ENCODE assay signal across 8 mouse cellular contexts in the genomic region with DNA sequence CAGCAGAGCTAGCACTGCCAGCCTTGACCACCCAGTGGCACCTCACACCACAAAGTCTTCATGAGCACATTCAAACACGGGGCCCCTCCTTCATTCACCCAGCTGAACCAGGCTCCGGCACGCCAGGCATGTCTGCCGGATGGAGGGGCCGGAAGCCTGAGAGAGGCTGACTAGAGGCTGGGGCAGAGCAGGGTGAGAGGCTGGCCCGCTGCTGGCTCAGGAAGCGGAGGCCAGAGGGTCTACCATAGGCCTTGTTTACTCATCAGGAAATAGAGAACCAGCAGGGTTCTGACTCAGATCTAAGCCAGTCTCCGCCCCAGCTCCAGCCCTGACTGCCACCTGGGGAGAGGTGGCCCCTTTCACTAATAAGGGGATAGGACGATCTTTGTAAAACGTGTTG. TPM values are rescaled to one million over a fixed set of nuclear protein-coding genes. Genes with fewer than 3 reads are reported as not detected.
DNase-seq lines count a peak whose midpoint lies in the region; ATAC-seq and TF ChIP-seq lines count a peak whose summit lies in the region.

No protein-coding gene starts in this region.

- H3K4me2 ChIP-seq in liver, embryonic 14.5 days (ENCODE audit: low read depth): peak overlapping the region; percentile 15; the same call in 1 of the 2 replicates
- peak overlapping the region; percentile 39 for H3K4me2 ChIP-seq in neural tube, embryonic 13.5 days

- peak; percentile 41 for DNase-seq in gastrocnemius, postnatal 25 days
- DNase-seq in gastrocnemius, adult 8-10 months (ENCODE audit: low spot score in 2 of 2): no peak
- DNase-seq in forelimb bud, embryonic 11.5 days (ENCODE audit: low read depth, low spot score): peak; percentile 53
- peak in 1 of 3 experiments; percentile 26 for DNase-seq in liver, embryonic 14.5 days (ENCODE audit: low read depth in 3 of 3, low spot score in 3 of 3)
- DNase-seq in cerebellum, adult 9-11 months: no peak

- H3K36me3 ChIP-seq in liver, embryonic 14.5 days (replicated peaks; ENCODE audit: control insufficient read depth, insufficient read depth, low read depth): no peaks in the 10 kb centered on the region
- no peaks in the 10 kb centered on the region for H3K36me3 ChIP-seq in neural tube, embryonic 13.5 days

- H3K9me3 ChIP-seq in liver, embryonic 14.5 days (ENCODE audit: control insufficient read depth, low read length): no peaks in the 10 kb centered on the region
- no peaks in the 10 kb centered on the region for H3K9me3 ChIP-seq in neural tube, embryonic 13.5 days

- ATAC-seq in inflammation-experienced regulatory T-cells, adult 6 months: peak; percentile 87
- peak; percentile 56 for ATAC-seq in liver, embryonic 14.5 days (ENCODE audit: insufficient read depth)
- no peak for ATAC-seq in neural tube, embryonic 13.5 days (ENCODE audit: low read depth)
- no peak for ATAC-seq in erythroid progenitor cell, adult 5-6 weeks (replicated peaks; ENCODE audit: low FRiP score, poor library complexity, severe bottlenecking)

- no peaks in the 10 kb centered on the region; the same call in none of the 2 replicates for H3K27me3 ChIP-seq in liver, embryonic 14.5 days (ENCODE audit: control insufficient read depth, insufficient read depth, low read length)
- peaks cover 52% of the 10 kb centered on the region for H3K27me3 ChIP-seq in neural tube, embryonic 13.5 days

- TF ChIP-seq EP300 in liver, embryonic 14.5 days (IDR thresholded peaks at IDR 0.05; ENCODE audit: low read depth): no peak

- no peak overlapping the region for H3K27ac ChIP-seq in liver, embryonic 14.5 days
- H3K27ac ChIP-seq in neural tube, embryonic 13.5 days (replicated peaks): peak overlapping the region; percentile 67

- 10% methylated on average over 10 of the region's 10 CpGs for WGBS in liver, embryonic 14.5 days (ENCODE audit: insufficient replicate concordance)
- 20% methylated on average over 10 of the region's 10 CpGs for WGBS in neural tube, embryonic 13.5 days

- no peak overlapping the region for H3K4me3 ChIP-seq in liver, embryonic 14.5 days (ENCODE audit: insufficient read depth in 1 of 2, low read depth in 2 of 2, low read length in 2 of 2)
- no peak overlapping the region for H3K4me3 ChIP-seq in neural tube, embryonic 13.5 days

- H3K9ac ChIP-seq in liver, embryonic 14.5 days (replicated peaks): no peak overlapping the region
- H3K9ac ChIP-seq in neural tube, embryonic 13.5 days: peak overlapping the region; percentile 49

- no peak for TF ChIP-seq CTCF in liver, embryonic 14.5 days (IDR thresholded peaks at IDR 0.05; ENCODE audit: low read depth)

- no peaks in the 10 kb centered on the region; a peak in 1 of 4 replicates for H3K4me1 ChIP-seq in liver, embryonic 14.5 days (replicated peaks; ENCODE audit: control insufficient read depth in 2 of 2, insufficient read depth in 2 of 2, low read length in 1 of 2)
- H3K4me1 ChIP-seq in neural tube, embryonic 13.5 days (replicated peaks): peaks cover 30% of the 10 kb centered on the region

RNA-seq across cellular contexts. Expression of a gene that starts 16.7 kb away (rescaled TPM):
- under 1 TPM in 1 of 2 experiments, not detected in 1; 0.35 TPM for total RNA-seq in gastrocnemius, postnatal 25 days (2021)
- under 1 TPM in 1 of 4 experiments, not detected in 3; 0.68 TPM for total RNA-seq in gastrocnemius, adult 8-10 months (2022)
- polyA plus RNA-seq in inflammation-experienced regulatory T-cells, adult 6 months (2017; shearing (Covaris generic)): 1 to 10 TPM in 2 of 3 experiments, under 1 TPM in 1; 0.82 to 1.1 (median 1.1) TPM
- polyA plus RNA-seq in liver, embryonic 14.5 days (2012; rRNA removed): 0.08 and 0.09 TPM in 2 replicates
- polyA plus RNA-seq in liver, embryonic 14.5 days (2014; fragmentation: Nextera tagmentation; extraction: Ambion mirVana): 0.24 and 0.29 TPM in 2 replicates
- 0.40 and 0.50 TPM in 2 replicates for polyA plus RNA-seq in neural tube, embryonic 13.5 days (2015; fragmentation: Nextera tagmentation; extraction: Ambion mirVana)
- total RNA-seq in erythroid progenitor cell, adult 5-6 weeks (2015; ENCODE audit: low replicate concordance): not detected in 2 replicates
- total RNA-seq in erythroid progenitor cell, adult 5-6 weeks (2017; ENCODE audit: low replicate concordance): not detected in 2 replicates

RNA-seq across cellular contexts. Expression of a gene that starts 29.9 kb away (rescaled TPM):
- under 1 TPM in 1 of 2 experiments, not detected in 1; 0.11 TPM for total RNA-seq in gastrocnemius, postnatal 25 days (2021)
- total RNA-seq in gastrocnemius, adult 8-10 months (2022): not detected
- under 1 TPM in 1 of 3 experiments, not detected in 2; 0.17 TPM for polyA plus RNA-seq in inflammation-experienced regulatory T-cells, adult 6 months (2017; shearing (Covaris generic))
- 0.08 and 0.10 TPM in 2 replicates for polyA plus RNA-seq in liver, embryonic 14.5 days (2012; rRNA removed)
- 0.04 and 0.14 TPM in 2 replicates for polyA plus RNA-seq in liver, embryonic 14.5 days (2014; fragmentation: Nextera tagmentation; extraction: Ambion mirVana)
- 219 and 314 TPM in 2 replicates for polyA plus RNA-seq in neural tube, embryonic 13.5 days (2015; fragmentation: Nextera tagmentation; extraction: Ambion mirVana)
- not detected in 2 replicates for total RNA-seq in erythroid progenitor cell, adult 5-6 weeks (2015; ENCODE audit: low replicate concordance)
- total RNA-seq in erythroid progenitor cell, adult 5-6 weeks (2017; ENCODE audit: low replicate concordance): not detected in 2 replicates

RNA-seq across cellular contexts. Expression of a gene that starts 31.7 kb away (rescaled TPM):
- total RNA-seq in gastrocnemius, postnatal 25 days (2021): under 1 TPM; 0.29 to 0.31 TPM
- not detected for total RNA-seq in gastrocnemius, adult 8-10 months (2022)
- polyA plus RNA-seq in inflammation-experienced regulatory T-cells, adult 6 months (2017; shearing (Covaris generic)): 1 to 10 TPM in 2 of 3 experiments, under 1 TPM in 1; 0.42 to 1.2 (median 1.1) TPM
- 0.02 TPM in 2 replicates for polyA plus RNA-seq in liver, embryonic 14.5 days (2012; rRNA removed)
- polyA plus RNA-seq in liver, embryonic 14.5 days (2014; fragmentation: Nextera tagmentation; extraction: Ambion mirVana): not detected in 2 replicates
- 3.4 and 5.4 TPM in 2 replicates for polyA plus RNA-seq in neural tube, embryonic 13.5 days (2015; fragmentation: Nextera tagmentation; extraction: Ambion mirVana)
- not detected in 2 replicates for total RNA-seq in erythroid progenitor cell, adult 5-6 weeks (2015; ENCODE audit: low replicate concordance)
- not detected in 2 replicates for total RNA-seq in erythroid progenitor cell, adult 5-6 weeks (2017; ENCODE audit: low replicate concordance)

RNA-seq across cellular contexts. Expression of a gene that starts 59.0 kb away (rescaled TPM):
- 10 to 100 TPM in 1 of 2 experiments, 1 to 10 TPM in 1; 6.0 to 11.0 TPM for total RNA-seq in gastrocnemius, postnatal 25 days (2021)
- total RNA-seq in gastrocnemius, adult 8-10 months (2022): 1 to 10 TPM; 3.2 to 7.1 (median 5.1) TPM
- 100 to 1,000 TPM in 1 of 3 experiments, 10 to 100 TPM in 2; 65.9 to 108 (median 76.0) TPM for polyA plus RNA-seq in inflammation-experienced regulatory T-cells, adult 6 months (2017; shearing (Covaris generic))
- 5.4 and 6.9 TPM in 2 replicates for polyA plus RNA-seq in liver, embryonic 14.5 days (2012; rRNA removed)
- polyA plus RNA-seq in liver, embryonic 14.5 days (2014; fragmentation: Nextera tagmentation; extraction: Ambion mirVana): 3.8 and 4.5 TPM in 2 replicates
- polyA plus RNA-seq in neural tube, embryonic 13.5 days (2015; fragmentation: Nextera tagmentation; extraction: Ambion mirVana): 13.1 and 13.3 TPM in 2 replicates
- total RNA-seq in erythroid progenitor cell, adult 5-6 weeks (2015; ENCODE audit: low replicate concordance): 1.3 TPM in 1 of 2 replicates, not detected in the other
- 0.98 and 1.0 TPM in 2 replicates for total RNA-seq in erythroid progenitor cell, adult 5-6 weeks (2017; ENCODE audit: low replicate concordance)

Comparison
In these comparisons a context has a peak if more than half of its experiments do, and no peak if none do; other contexts are left out.
1. DNase-seq: peak in gastrocnemius, postnatal 25 days (single experiment) and forelimb bud, embryonic 11.5 days (single experiment); none in gastrocnemius, adult 8-10 months (0 of 2) and cerebellum, adult 9-11 months (single experiment).
2. ATAC-seq: peak in inflammation-experienced regulatory T-cells, adult 6 months (single experiment) and liver, embryonic 14.5 days (single experiment); none in neural tube, embryonic 13.5 days (single experiment) and erythroid progenitor cell, adult 5-6 weeks (single experiment).